10 mouse cellular contexts compared by ENCODE assay signal in the genomic region with DNA sequence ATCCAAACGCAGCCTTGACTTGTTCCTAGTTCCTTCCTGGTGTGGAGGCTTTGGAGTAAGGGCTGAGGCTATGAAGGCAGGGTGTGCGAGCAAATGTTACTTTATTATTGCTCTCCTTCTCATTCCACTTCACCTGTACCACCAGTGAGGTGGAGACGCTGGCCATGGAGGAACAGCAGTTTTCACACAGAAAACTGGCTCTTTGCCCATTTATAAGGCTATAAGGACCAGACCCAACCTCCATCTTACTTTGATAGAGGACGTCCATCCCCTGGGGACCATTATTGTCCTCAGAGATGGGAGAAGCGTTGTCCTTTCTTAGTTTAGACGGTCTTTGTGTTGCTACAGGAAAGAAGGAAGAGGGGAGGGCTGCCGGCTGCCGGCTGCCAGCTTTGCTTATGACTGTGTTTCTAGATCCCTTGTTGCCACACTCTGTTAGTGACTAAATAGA.
DNase-seq lines count a peak whose midpoint lies in the region; ATAC-seq lines count a peak whose summit lies in the region.
"Had no signal": no experiment of that assay in that cellular context is flagged by ENCODE, and none has a peak within 500 bp of the region (broad histone marks: within the 10 kb centered on the region; RNA-seq: fewer than 3 reads in every experiment).

No protein-coding gene starts in this region.

- no peak for DNase-seq in kidney, adult 9 months
- DNase-seq in embryonic facial prominence, embryonic 10.5 days (ENCODE audit: low spot score): no peak
- DNase-seq in gastrocnemius, postnatal 36 days: no peak
- DNase-seq in retina, postnatal 1 day: no peak
- DNase-seq: cerebellum, adult 2 months; right cerebral cortex, postnatal 4 days had no signal

- H3K4me3 ChIP-seq in kidney, embryonic 16.5 days (ENCODE audit: low read length): peak overlapping the region; percentile 28
- peak overlapping the region; percentile 34 for H3K4me3 ChIP-seq in embryonic facial prominence, embryonic 10.5 days
- H3K4me3 ChIP-seq in hindbrain, embryonic 16.5 days (ENCODE audit: low read length): no peak overlapping the region
- H3K4me3 ChIP-seq in neural tube, embryonic 14.5 days (ENCODE audit: low read depth, low read length): no peak overlapping the region

- H3K27ac ChIP-seq in kidney, embryonic 16.5 days (ENCODE audit: low read length): peak overlapping the region; percentile 30; the same call in 1 of the 2 replicates
- no peak overlapping the region for H3K27ac ChIP-seq in embryonic facial prominence, embryonic 10.5 days (replicated peaks)
- H3K27ac ChIP-seq in hindbrain, embryonic 16.5 days (ENCODE audit: low read depth, low read length): no peak overlapping the region
- H3K27ac ChIP-seq in neural tube, embryonic 14.5 days (ENCODE audit: low read depth, low read length): no peak overlapping the region

- intact Hi-C loops in gastrocnemius, postnatal 36 days (cut with DNase I): no loop called here

- WGBS in kidney, embryonic 16.5 days: 73% methylated on average over 8 of the region's 8 CpGs
- 78% methylated on average over 8 of the region's 8 CpGs for WGBS in embryonic facial prominence, embryonic 10.5 days
- WGBS in hindbrain, embryonic 16.5 days: 71% methylated on average over 8 of the region's 8 CpGs
- WGBS in neural tube, embryonic 14.5 days: 80% methylated on average over 8 of the region's 8 CpGs

- no peak for ATAC-seq in kidney, embryonic 16.5 days (ENCODE audit: low FRiP score, low TSS enrichment)
- ATAC-seq in hindbrain, embryonic 16.5 days: no peak
- no peak for ATAC-seq in neural tube, embryonic 14.5 days (ENCODE audit: low read depth)
- ATAC-seq: Patski had no signal

- H3K9me3 ChIP-seq in kidney, embryonic 16.5 days (ENCODE audit: low read length): no peaks in the 10 kb centered on the region
- H3K9me3 ChIP-seq in embryonic facial prominence, embryonic 10.5 days: no peaks in the 10 kb centered on the region
- H3K9me3 ChIP-seq in hindbrain, embryonic 16.5 days (ENCODE audit: control insufficient read depth, low read length): no peaks in the 10 kb centered on the region
- H3K9me3 ChIP-seq in neural tube, embryonic 14.5 days (ENCODE audit: control insufficient read depth, low read length): no peaks in the 10 kb centered on the region

- peak overlapping the region; percentile 46 for H3K4me2 ChIP-seq in kidney, embryonic 16.5 days (replicated peaks; ENCODE audit: low read depth, low read length)
- H3K4me2 ChIP-seq in hindbrain, embryonic 16.5 days (ENCODE audit: low read length): peak overlapping the region; percentile 14; the same call in 1 of the 2 replicates
- peak overlapping the region; percentile 17; the same call in 1 of the 2 replicates for H3K4me2 ChIP-seq in neural tube, embryonic 14.5 days (ENCODE audit: low read depth, low read length)

- no peaks in the 10 kb centered on the region for H3K27me3 ChIP-seq in kidney, embryonic 16.5 days (ENCODE audit: insufficient read depth, low read length)
- peaks cover 49% of the 10 kb centered on the region for H3K27me3 ChIP-seq in embryonic facial prominence, embryonic 10.5 days (replicated peaks; ENCODE audit: low read depth, poor library complexity, severe bottlenecking)
- H3K27me3 ChIP-seq in hindbrain, embryonic 16.5 days (replicated peaks; ENCODE audit: control insufficient read depth, insufficient read depth, low read length): peaks cover 13% of the 10 kb centered on the region
- H3K27me3 ChIP-seq in neural tube, embryonic 14.5 days (ENCODE audit: control insufficient read depth, insufficient read depth, low read length): peaks cover 17% of the 10 kb centered on the region; the same call in 1 of the 2 replicates
- H3K27me3 ChIP-seq: Patski had no signal

- H3K9ac ChIP-seq in kidney, embryonic 16.5 days (replicated peaks; ENCODE audit: low read length): no peak overlapping the region
- no peak overlapping the region for H3K9ac ChIP-seq in hindbrain, embryonic 16.5 days (ENCODE audit: low read depth, low read length)
- no peak overlapping the region for H3K9ac ChIP-seq in neural tube, embryonic 14.5 days (replicated peaks; ENCODE audit: low read depth, low read length)

- no peaks in the 10 kb centered on the region for H3K36me3 ChIP-seq in kidney, embryonic 16.5 days (ENCODE audit: insufficient read depth, low read length)
- H3K36me3 ChIP-seq in embryonic facial prominence, embryonic 10.5 days (replicated peaks): no peaks in the 10 kb centered on the region
- H3K36me3 ChIP-seq in hindbrain, embryonic 16.5 days (ENCODE audit: control insufficient read depth, insufficient read depth, low read length): no peaks in the 10 kb centered on the region
- no peaks in the 10 kb centered on the region for H3K36me3 ChIP-seq in neural tube, embryonic 14.5 days (ENCODE audit: control insufficient read depth, insufficient read depth, low read length)

- peaks cover 52% of the 10 kb centered on the region for H3K4me1 ChIP-seq in kidney, embryonic 16.5 days (ENCODE audit: insufficient read depth, low read length)
- peaks cover 54% of the 10 kb centered on the region for H3K4me1 ChIP-seq in embryonic facial prominence, embryonic 10.5 days
- peaks cover 5% of the 10 kb centered on the region for H3K4me1 ChIP-seq in hindbrain, embryonic 16.5 days (ENCODE audit: control insufficient read depth, insufficient read depth, low read depth, low read length)
- no peaks in the 10 kb centered on the region; the same call in 1 of the 2 replicates for H3K4me1 ChIP-seq in neural tube, embryonic 14.5 days (ENCODE audit: control insufficient read depth, insufficient read depth, low read length)

Comparison
In these comparisons a context has a peak if more than half of its experiments do, and no peak if none do; other contexts are left out.
1. H3K4me3 ChIP-seq: peak in kidney, embryonic 16.5 days (single experiment) and embryonic facial prominence, embryonic 10.5 days (single experiment); none in hindbrain, embryonic 16.5 days (single experiment) and neural tube, embryonic 14.5 days (single experiment).
2. Peak in every context shown above with its lines, with median percentiles within 50 percentile points of each other: H3K4me2 ChIP-seq.